Mouse (Mus musculus): ENCODE measurements around the gene Echs1. TPM values are rescaled to one million over a fixed set of nuclear protein-coding genes. Genes with fewer than 3 reads are reported as not detected.
"Not testable (repeated sequence)": the region's sequence is repeated elsewhere in the genome, so short reads cannot be mapped to it uniquely, and the experiment has no call there.

Gene Echs1
- total RNA-seq (2017) = 20.0 and 45.2 TPM in 2 replicates

DNA sequence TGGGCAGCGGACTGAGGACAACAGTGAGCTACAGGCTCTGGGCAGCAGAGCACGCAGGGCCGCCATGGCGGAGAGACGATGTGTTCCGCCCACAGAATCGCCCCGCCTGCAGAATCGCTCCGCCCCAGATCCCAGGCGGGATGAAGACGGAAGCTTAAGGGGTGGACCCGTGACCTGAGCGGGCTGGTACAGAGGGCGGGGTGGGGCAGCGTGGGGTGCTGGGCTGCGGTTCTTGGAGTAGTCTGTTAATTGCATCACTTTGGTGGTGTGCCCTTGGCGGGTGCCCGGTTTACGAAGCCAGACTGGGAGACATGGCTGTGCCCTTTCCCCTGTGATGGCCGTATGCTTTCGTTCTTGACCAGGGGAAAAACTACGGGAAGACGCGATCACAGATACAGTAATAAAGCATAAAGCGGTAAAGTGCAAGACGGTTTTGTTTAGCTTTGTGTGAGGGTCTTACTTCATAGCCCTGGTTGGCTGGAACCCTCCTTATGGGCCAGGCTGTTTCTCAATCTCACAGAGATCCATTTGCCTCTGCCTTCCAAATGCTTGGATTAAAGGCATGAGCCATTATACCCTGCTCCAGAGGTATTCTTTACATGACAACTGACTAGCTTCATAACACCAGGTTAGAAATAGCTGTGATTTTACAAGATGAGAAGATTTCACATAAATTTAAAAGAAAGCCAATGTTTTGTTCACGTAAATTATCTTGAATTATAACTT lies at the start of gene Echs1:
Gene Echs1, minus strand, starts transcription at position 148 of the 726 bp plus-strand sequence.
- ATAC-seq (ENCODE audit: extremely low read depth, insufficient number of reproducible peaks, low FRiP score, poor library complexity, severe bottlenecking) = peak; percentile 98

- ATAC-seq (ENCODE audit: extremely low read depth, insufficient number of reproducible peaks, low FRiP score, poor library complexity, severe bottlenecking) = no peak
These were observed 48.4 kb upstream of the Echs1 start, which contains the start of gene Olfr522 for GRCm38 (mm10) chr7:140164664-140165063. Gene Olfr522 (minus strand): TSS chr7:140164764.

- ATAC-seq (ENCODE audit: extremely low read depth, insufficient number of reproducible peaks, low FRiP score, poor library complexity, severe bottlenecking) = no peak
These were observed 44.1 kb upstream of the Echs1 start for GRCm38 (mm10) chr7:140160363-140160762.

DNA sequence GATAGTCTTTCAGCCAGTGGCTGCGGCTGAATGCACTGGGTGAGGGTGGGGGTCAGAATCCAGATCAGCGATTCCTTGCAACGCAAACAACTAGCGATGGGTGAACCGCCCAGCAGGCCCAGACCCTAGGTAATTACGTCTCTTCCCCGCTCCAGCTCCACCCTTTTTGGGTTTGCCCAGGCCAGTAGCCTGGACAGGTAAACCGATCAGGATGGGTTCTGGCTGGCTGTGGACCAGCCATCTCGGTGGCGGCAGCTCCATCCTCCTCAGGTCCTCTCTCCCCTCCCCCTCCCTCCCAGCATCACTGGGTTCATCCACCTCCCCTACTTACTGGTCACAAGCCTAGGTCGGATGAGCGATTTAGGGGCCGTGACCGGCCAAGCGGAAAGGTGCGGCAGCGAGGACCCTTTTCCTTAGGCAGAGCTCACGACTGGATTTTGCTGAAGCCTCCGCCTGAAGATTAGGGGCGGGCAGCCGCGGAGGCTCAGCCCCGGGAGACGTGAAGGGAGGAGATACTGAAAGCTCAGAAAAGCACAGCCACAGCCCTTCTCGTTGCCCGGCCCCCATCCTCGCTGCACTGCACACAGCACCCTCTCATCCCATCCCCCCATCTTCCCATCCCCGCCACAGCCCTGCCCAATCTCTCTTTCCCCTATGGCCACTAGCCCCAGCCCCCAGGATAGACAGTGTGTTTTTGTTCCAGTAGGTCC lies 38.1 kb upstream of the Echs1 start, which contains the start of gene Sprn:
Gene Sprn, minus strand, starts transcription at position 660 of the 710 bp plus-strand sequence.
- no peak for ATAC-seq (ENCODE audit: extremely low read depth, insufficient number of reproducible peaks, low FRiP score, poor library complexity, severe bottlenecking)

GRCm38 (mm10) chr7:140153829-140154217 lies 37.5 kb upstream of the Echs1 start:
- ATAC-seq (ENCODE audit: extremely low read depth, insufficient number of reproducible peaks, low FRiP score, poor library complexity, severe bottlenecking) = no peak

- no peak for ATAC-seq (ENCODE audit: extremely low read depth, insufficient number of reproducible peaks, low FRiP score, poor library complexity, severe bottlenecking)
These were observed 37.1 kb upstream of the Echs1 start for GRCm38 (mm10) chr7:140153383-140153782.

- no peak for ATAC-seq (ENCODE audit: extremely low read depth, insufficient number of reproducible peaks, low FRiP score, poor library complexity, severe bottlenecking)
These were observed 28.3 kb upstream of the Echs1 start for GRCm38 (mm10) chr7:140144550-140144949.

GRCm38 (mm10) chr7:140141350-140141749 lies 25.1 kb upstream of the Echs1 start:
- peak; percentile 73 for ATAC-seq (ENCODE audit: extremely low read depth, insufficient number of reproducible peaks, low FRiP score, poor library complexity, severe bottlenecking)

GRCm38 (mm10) chr7:140138021-140138310 lies 21.7 kb upstream of the Echs1 start:
- ATAC-seq (ENCODE audit: extremely low read depth, insufficient number of reproducible peaks, low FRiP score, poor library complexity, severe bottlenecking) = no peak

DNA sequence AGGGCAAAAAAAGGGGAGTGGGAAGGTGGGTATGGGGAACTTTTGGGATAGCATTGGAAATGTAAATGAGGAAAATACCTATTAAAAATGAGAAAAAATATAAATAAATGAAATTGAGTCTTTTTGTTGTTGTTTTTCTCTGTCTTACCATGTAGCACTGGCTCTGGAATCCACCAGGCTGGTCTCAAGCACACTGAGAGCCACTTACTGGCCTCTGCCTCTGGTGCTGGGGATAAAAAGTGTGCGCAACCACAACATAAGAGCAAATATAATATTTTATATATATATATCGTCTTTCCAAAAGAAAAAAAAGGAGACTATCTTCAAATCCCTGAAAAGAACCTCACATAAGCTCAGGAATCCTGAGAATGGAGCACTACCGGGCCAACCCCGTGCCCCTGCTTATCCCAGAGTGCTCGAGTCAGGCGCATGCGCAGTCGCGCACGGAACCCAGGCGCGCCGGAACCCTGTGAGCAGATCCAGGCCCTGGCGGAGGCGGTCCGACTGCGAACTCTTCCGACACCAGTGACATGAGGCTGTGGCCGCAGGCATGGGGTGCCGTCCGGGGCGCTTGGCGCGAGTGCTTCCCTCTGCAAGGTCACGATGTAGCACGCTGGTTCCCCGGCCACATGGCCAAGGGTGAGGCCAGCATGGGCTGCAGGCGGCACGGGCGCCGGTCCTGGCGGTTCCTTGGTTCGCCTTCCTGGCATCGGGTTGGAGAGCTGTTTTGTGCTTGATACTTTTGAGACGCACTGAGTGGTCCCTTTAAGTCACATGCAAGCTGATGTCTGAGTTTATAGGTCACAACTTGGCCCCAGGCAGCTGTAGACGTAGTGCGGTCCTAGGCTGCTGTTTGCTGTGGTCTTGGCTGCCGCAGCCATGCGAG lies 21.1 kb upstream of the Echs1 start, which contains the start of gene Mtg1:
Gene Mtg1, plus strand, starts transcription at position 430 of the 886 bp plus-strand sequence.
- ATAC-seq (ENCODE audit: extremely low read depth, insufficient number of reproducible peaks, low FRiP score, poor library complexity, severe bottlenecking) = peak; percentile 69

DNA sequence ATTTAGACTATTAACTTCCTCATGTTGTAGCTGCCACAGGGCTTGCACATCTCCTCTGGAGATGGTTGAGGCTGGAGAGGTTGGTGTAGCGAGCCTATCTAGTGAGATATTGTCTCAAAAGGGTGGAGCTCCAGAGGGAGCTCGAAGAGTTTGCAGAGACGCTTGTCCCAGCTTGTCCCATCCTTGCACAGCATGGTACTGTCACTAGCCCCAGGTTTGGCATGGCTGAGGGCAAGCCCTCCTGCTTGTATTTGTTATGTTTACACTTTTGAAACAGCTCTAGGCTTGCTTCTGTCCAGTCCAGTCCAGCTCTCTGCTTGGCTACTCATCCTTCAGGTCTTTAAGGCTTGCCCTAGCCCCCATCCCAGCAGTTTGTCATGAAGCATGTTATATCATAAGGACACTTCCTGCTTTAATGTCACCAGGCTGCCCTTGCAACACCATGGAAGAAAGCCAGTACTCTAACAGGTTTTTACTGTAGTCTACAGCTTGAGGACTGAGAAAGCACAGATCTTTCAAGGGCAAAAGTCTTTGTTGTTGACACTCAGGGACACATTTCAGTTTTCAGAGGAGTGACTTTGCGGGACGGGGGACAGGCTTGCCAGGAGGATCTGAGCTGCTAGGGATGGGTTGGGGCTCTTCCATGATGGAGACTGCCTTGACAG lies 19.0 kb upstream of the Echs1 start:
- no peak for ATAC-seq (ENCODE audit: extremely low read depth, insufficient number of reproducible peaks, low FRiP score, poor library complexity, severe bottlenecking)

DNA sequence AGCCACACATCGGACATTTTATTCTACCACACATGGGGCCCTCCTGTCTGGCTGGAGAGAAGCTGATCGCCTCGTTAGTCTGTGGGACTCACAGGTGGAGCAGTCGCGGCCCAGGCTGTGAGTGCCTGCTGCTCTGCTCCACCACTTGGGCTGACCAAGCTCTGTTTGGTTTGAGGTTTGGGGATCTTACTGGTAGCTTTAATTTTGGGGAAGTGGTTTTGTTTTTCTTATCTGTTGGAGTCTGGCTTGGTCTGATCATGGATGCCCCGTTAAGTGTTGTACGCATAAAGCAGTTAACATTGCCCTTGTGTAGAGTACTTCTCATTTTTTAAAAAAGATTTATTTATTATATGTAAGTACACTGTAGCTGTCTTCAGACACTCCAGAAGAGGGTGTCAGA lies 17.8 kb upstream of the Echs1 start:
- not testable (repeated sequence) for ATAC-seq (ENCODE audit: extremely low read depth, insufficient number of reproducible peaks, low FRiP score, poor library complexity, severe bottlenecking)

- ATAC-seq (ENCODE audit: extremely low read depth, insufficient number of reproducible peaks, low FRiP score, poor library complexity, severe bottlenecking) = not testable (repeated sequence)
These were observed 15.9 kb upstream of the Echs1 start for GRCm38 (mm10) chr7:140132184-140132583.

- ATAC-seq (ENCODE audit: extremely low read depth, insufficient number of reproducible peaks, low FRiP score, poor library complexity, severe bottlenecking) = no peak
These were observed 11.6 kb upstream of the Echs1 start for GRCm38 (mm10) chr7:140127911-140128310.

- ATAC-seq (ENCODE audit: extremely low read depth, insufficient number of reproducible peaks, low FRiP score, poor library complexity, severe bottlenecking) = no peak
These were observed 10.7 kb upstream of the Echs1 start for GRCm38 (mm10) chr7:140126934-140127333.

DNA sequence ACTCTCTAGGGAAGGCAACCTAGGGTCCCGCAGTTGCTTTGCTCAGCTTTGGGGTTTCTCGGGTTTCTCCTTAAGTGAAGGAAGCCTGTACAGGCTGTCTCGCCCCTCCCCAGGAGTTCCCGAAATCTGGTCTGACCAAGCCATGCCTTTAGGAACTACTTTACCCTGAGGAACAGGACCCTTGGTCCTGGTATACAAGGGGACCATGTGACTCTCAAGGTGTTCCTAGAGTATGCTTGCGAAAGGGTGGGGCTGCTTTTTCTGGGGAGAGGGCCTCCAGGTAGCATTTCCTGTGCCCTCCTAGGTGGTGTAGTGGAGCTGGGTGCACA lies 9.7 kb upstream of the Echs1 start:
- ATAC-seq (ENCODE audit: extremely low read depth, insufficient number of reproducible peaks, low FRiP score, poor library complexity, severe bottlenecking) = no peak

- peak; percentile 95 for ATAC-seq (ENCODE audit: extremely low read depth, insufficient number of reproducible peaks, low FRiP score, poor library complexity, severe bottlenecking)
These were observed 9.2 kb upstream of the Echs1 start for GRCm38 (mm10) chr7:140125278-140126021.

- ATAC-seq (ENCODE audit: extremely low read depth, insufficient number of reproducible peaks, low FRiP score, poor library complexity, severe bottlenecking) = no peak
These were observed 8.1 kb upstream of the Echs1 start for GRCm38 (mm10) chr7:140124382-140124781.
